Mouse (Mus musculus): Measurements from ENCODE around the gene Rims4. TPM values are rescaled to one million over a fixed set of nuclear protein-coding genes. Genes with fewer than 3 reads are reported as not detected.

Gene Rims4
- polyA plus RNA-seq, 1 experiment, result 30.3 TPM

DNA sequence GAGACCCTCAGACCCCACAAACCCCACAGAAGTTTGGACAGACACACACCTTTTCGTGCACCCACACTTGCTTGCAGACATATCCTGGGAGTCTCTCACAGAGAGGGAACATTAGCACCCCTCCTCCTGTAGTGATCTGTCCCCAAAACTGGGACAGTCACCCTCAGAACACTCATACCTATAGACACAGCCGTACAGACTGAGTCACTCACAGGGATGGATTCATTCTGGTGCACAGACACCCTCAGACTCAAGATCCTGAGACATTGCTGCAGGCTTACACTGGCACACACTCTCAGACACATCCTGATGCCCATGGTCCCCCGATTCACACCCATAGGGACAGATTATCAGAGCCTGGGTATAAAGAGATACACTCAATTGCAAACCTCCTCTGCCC is 1.1 kb upstream of the Rims4 start:
- peak overlapping the region; percentile 71 for H3K4me3 ChIP-seq (replicated peaks; ENCODE audit: insufficient read depth, low read depth, low read length)
- no peaks in the 10 kb centered on the region for H3K27me3 ChIP-seq (ENCODE audit: control insufficient read depth, insufficient read depth, low read length)
- WGBS, result 71% methylated on average over 3 of the region's 3 CpGs
- peaks cover 13% of the 10 kb centered on the region; the same call in 1 of the 2 replicates for H3K4me1 ChIP-seq (ENCODE audit: control insufficient read depth, insufficient read depth, low read length)
- no peak for DNase-seq
- peak overlapping the region; percentile 94 for H3K27ac ChIP-seq (ENCODE audit: insufficient read depth, low read length)
- TF ChIP-seq POLR2A (IDR thresholded peaks at IDR 0.05; ENCODE audit: borderline replicate concordance, insufficient read depth, low read length) (no peak), CTCF (IDR thresholded peaks at IDR 0.05; ENCODE audit: borderline replicate concordance, insufficient read depth, low read depth, low read length) (no peak)

DNA sequence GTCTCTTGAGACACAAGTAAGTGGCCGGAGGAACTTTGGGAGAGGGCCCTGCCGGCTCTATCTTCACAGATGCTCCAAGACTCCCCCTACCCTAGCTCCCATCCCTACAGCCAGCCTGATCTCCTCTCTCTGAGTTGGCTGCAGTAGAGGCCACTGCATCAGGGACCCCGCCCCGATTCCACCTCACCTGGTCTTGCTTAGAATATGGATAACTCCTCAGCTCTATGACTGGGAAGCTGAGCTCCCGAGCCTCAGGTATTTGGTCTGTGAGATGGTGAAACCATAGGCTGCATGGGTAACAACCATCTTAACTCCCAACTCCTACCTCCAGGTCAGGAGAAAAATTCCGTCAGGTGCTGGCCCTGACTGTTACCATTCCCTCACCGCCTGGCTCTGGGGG is 1.8 kb downstream of the Rims4 start:
- WGBS, result 47% methylated on average over 7 of the region's 7 CpGs

DNA sequence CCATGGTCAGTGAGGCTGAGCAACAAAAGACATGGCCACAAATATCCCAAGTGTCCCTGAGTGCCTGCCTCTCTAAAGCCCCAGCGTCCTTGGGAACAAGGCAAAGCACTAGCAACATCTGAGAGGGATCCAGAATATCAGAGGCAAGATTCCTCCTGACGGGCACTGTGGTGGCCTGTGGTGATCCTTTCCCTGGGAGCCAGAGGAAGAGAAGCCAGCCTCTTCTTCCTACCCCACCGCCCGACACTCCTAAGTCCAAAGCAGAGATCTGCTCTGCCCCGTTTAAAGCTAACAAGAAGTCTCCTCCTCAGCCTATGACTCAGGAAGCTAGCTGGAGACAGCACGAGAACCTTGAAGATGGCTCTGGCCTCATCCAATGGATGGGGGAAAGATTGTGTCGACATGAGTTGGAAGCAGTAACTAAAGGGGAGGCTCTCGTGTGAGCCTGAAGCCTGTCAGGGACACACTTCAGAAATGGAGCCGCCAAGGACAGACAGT is 3.1 kb downstream of the Rims4 start:
- WGBS, result 21% methylated on average over 9 of the region's 9 CpGs
- peak in 1 of 2 experiments; percentile 35 for DNase-seq
- peak overlapping the region; percentile 51 for H3K4me3 ChIP-seq (replicated peaks; ENCODE audit: insufficient read depth, low read depth, low read length)
- H3K4me1 ChIP-seq (ENCODE audit: control insufficient read depth, insufficient read depth, low read length), result peaks cover 38% of the 10 kb centered on the region
- H3K27ac ChIP-seq (ENCODE audit: insufficient read depth, low read length), result peak overlapping the region; percentile 38; the same call in 1 of the 2 replicates
- H3K27me3 ChIP-seq (ENCODE audit: control insufficient read depth, insufficient read depth, low read length), result no peaks in the 10 kb centered on the region
- TF ChIP-seq POLR2A (IDR thresholded peaks at IDR 0.05; ENCODE audit: borderline replicate concordance, insufficient read depth, low read length) (no peak), CTCF (IDR thresholded peaks at IDR 0.05; ENCODE audit: borderline replicate concordance, insufficient read depth, low read depth, low read length) (no peak)

More for the DNA sequence above, 1.8 kb downstream of the Rims4 start:
- H3K4me3 ChIP-seq (replicated peaks; ENCODE audit: insufficient read depth, low read depth, low read length), result peak overlapping the region; percentile 92
- no peaks in the 10 kb centered on the region for H3K27me3 ChIP-seq (ENCODE audit: control insufficient read depth, insufficient read depth, low read length)
- H3K27ac ChIP-seq (ENCODE audit: insufficient read depth, low read length), result peak overlapping the region; percentile 37; the same call in 1 of the 2 replicates
- H3K4me1 ChIP-seq (ENCODE audit: control insufficient read depth, insufficient read depth, low read length), result peaks cover 30% of the 10 kb centered on the region
- peak in 1 of 2 experiments; percentile 34 for DNase-seq
- TF ChIP-seq CTCF (IDR thresholded peaks at IDR 0.05; ENCODE audit: borderline replicate concordance, insufficient read depth, low read depth, low read length), result no peak
- TF ChIP-seq POLR2A (IDR thresholded peaks at IDR 0.05; ENCODE audit: borderline replicate concordance, insufficient read depth, low read length), result no peak

DNA sequence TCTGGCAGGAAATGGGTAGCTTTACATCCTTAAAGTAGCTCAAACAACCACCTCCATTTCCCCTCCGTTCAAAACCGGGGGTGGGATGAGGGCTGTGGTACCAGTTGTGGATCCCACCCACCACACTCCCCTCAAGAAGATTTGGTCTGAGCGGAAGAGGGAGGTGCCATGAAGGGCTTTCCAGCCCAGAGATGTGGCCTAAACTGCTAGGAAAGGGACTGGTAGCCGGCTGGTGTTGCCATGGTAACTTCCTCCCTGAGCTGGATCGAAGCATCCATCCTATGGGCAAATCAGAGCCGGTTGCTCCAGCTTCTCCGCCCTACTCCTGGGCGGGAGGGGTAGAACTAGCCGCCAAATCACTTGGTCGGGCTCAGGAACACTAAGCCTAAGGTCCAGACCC is 4.4 kb downstream of the Rims4 start:
- WGBS, result 11% methylated on average over 10 of the region's 10 CpGs
- H3K4me3 ChIP-seq (replicated peaks; ENCODE audit: insufficient read depth, low read depth, low read length), result peak overlapping the region; percentile 38

DNA sequence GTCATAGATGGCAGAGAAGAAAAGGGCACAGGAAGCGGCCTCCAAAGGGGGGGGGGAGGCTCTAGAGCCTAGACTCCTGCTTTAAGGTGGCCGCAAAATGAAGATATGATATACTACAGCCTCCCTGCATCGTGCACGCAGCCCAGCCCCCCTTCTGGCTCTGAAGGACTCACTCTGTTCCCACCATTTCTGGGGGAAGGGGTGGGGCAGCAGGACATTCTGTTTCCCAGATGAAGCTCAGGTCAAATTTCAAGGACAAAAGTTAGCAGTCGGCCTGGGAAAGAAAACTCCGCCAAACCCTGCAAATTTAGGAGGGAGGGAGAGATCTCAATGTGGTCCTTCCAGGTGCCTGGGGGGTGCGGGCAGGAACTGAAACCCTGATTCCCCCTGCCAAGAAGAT is 4.8 kb downstream of the Rims4 start:
- 51% methylated on average over 7 of the region's 7 CpGs for WGBS
- H3K27ac ChIP-seq (ENCODE audit: insufficient read depth, low read length), result no peak overlapping the region
- TF ChIP-seq POLR2A (IDR thresholded peaks at IDR 0.05; ENCODE audit: borderline replicate concordance, insufficient read depth, low read length) (no peak), CTCF (IDR thresholded peaks at IDR 0.05; ENCODE audit: borderline replicate concordance, insufficient read depth, low read depth, low read length) (no peak)
- DNase-seq, result no peak
- H3K4me1 ChIP-seq (ENCODE audit: control insufficient read depth, insufficient read depth, low read length), result peaks cover 44% of the 10 kb centered on the region
- H3K4me3 ChIP-seq (replicated peaks; ENCODE audit: insufficient read depth, low read depth, low read length), result no peak overlapping the region
- no peaks in the 10 kb centered on the region for H3K27me3 ChIP-seq (ENCODE audit: control insufficient read depth, insufficient read depth, low read length)

More for the DNA sequence above, 4.4 kb downstream of the Rims4 start:
- TF ChIP-seq POLR2A (IDR thresholded peaks at IDR 0.05; ENCODE audit: borderline replicate concordance, insufficient read depth, low read length) (no peak), CTCF (IDR thresholded peaks at IDR 0.05; ENCODE audit: borderline replicate concordance, insufficient read depth, low read depth, low read length) (no peak)
- no peak overlapping the region for H3K27ac ChIP-seq (ENCODE audit: insufficient read depth, low read length)
- peak; percentile 56 to 74 for DNase-seq
- H3K27me3 ChIP-seq (ENCODE audit: control insufficient read depth, insufficient read depth, low read length), result no peaks in the 10 kb centered on the region
- H3K4me1 ChIP-seq (ENCODE audit: control insufficient read depth, insufficient read depth, low read length), result peaks cover 42% of the 10 kb centered on the region

DNA sequence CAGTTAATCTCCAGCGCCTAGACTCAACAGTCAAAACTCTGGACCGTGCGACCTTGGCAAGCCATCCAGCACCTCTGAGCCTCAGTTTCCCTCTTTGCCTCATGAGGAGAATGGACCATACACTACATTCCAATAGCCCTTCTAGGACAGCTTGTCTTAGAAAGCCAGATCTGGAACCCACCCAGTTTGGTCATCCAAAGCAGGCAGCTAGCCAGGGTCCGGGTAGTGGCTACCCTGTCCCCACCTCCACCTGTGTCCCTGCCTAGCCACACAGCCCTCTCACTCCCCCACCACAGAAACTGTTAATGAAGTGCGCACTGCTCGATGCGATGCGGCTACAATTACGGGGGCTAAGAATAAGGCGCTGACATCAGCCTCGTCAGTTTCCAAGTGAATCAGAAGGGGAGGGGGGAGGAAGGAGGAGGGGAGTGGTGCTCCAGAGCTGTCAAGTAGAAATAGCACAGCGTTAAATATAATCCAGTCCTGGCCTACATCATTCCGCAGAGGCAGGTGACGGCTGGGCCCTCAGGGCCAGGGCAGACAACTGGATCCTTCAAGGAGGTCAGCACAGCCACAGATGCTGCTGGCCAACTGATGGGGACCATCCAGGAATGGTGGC is 6.5 kb downstream of the Rims4 start:
- TF ChIP-seq CTCF (IDR thresholded peaks at IDR 0.05; ENCODE audit: borderline replicate concordance, insufficient read depth, low read depth, low read length) (no peak), POLR2A (IDR thresholded peaks at IDR 0.05; ENCODE audit: borderline replicate concordance, insufficient read depth, low read length) (no peak)
- Histone ChIP-seq H3K27me3 (ENCODE audit: control insufficient read depth, insufficient read depth, low read length) (no peaks in the 10 kb centered on the region), H3K4me3 (replicated peaks; ENCODE audit: insufficient read depth, low read depth, low read length) (no peak overlapping the region), H3K4me1 (ENCODE audit: control insufficient read depth, insufficient read depth, low read length) (peaks cover 44% of the 10 kb centered on the region), H3K27ac (ENCODE audit: insufficient read depth, low read length) (no peak overlapping the region)
- 61% methylated on average over 14 of the region's 14 CpGs for WGBS
- DNase-seq, result peak in 1 of 2 experiments; percentile 47

DNA sequence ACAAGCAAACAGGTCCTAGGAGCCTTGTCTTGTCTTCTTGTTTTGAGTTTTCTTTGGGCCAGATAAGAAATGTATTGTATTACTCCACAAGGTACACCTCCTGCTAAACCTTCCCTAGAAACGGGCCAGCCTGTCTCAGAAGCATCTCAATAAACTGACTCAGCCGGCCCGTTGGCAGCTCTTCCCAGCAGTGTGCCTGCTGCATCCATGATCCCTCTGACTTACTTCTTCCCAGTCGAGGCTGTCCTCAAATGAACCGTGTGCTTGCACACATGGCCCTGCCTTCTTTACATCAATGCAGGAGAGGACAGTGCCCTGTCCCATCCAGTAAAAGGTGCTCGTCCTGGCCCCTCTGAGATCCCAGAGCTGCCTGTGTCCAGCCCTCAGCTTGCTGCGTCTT is 8.9 kb downstream of the Rims4 start:
- no peak for TF ChIP-seq CTCF (IDR thresholded peaks at IDR 0.05; ENCODE audit: borderline replicate concordance, insufficient read depth, low read depth, low read length)
- no peak for TF ChIP-seq POLR2A (IDR thresholded peaks at IDR 0.05; ENCODE audit: borderline replicate concordance, insufficient read depth, low read length)
- Histone ChIP-seq H3K27me3 (ENCODE audit: control insufficient read depth, insufficient read depth, low read length) (no peaks in the 10 kb centered on the region), H3K4me3 (replicated peaks; ENCODE audit: insufficient read depth, low read depth, low read length) (no peak overlapping the region), H3K4me1 (ENCODE audit: control insufficient read depth, insufficient read depth, low read length) (peaks cover 43% of the 10 kb centered on the region), H3K27ac (ENCODE audit: insufficient read depth, low read length) (no peak overlapping the region)
- 30% methylated on average over 7 of the region's 7 CpGs for WGBS
- DNase-seq, result no peak

DNA sequence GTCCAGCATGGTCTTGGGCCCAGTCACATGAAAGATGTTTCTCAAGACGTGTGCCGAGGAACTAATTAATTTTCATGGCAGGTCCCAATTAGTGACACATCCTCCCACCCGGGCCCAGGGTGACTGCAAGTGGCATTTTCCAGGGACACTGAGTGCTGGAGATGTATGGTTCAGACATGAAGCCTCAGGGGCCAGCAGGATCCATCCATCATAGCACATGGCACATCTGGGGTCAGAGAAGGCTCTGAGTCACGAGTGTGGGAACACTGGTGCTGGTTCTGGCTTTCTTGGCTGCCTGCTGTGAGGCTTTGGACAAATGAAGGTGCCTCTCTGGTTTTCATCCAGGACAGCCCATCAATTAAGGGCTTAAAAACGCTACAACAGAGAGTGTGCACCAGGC is 11.4 kb downstream of the Rims4 start:
- no peaks in the 10 kb centered on the region for H3K27me3 ChIP-seq (ENCODE audit: control insufficient read depth, insufficient read depth, low read length)
- DNase-seq, result no peak
- TF ChIP-seq CTCF (IDR thresholded peaks at IDR 0.05; ENCODE audit: borderline replicate concordance, insufficient read depth, low read depth, low read length) (no peak), POLR2A (IDR thresholded peaks at IDR 0.05; ENCODE audit: borderline replicate concordance, insufficient read depth, low read length) (no peak)
- H3K4me1 ChIP-seq (ENCODE audit: control insufficient read depth, insufficient read depth, low read length), result peaks cover 50% of the 10 kb centered on the region
- 50% methylated on average over 5 of the region's 5 CpGs for WGBS
- H3K27ac ChIP-seq (ENCODE audit: insufficient read depth, low read length), result no peak overlapping the region
- H3K4me3 ChIP-seq (replicated peaks; ENCODE audit: insufficient read depth, low read depth, low read length), result no peak overlapping the region

All from cerebellum, adult 2 months (tissue).